Mouse (Mus musculus): ENCODE measurements around the gene Man1c1. TPM values are rescaled to one million over a fixed set of nuclear protein-coding genes. Genes with fewer than 3 reads are reported as not detected.

Gene Man1c1
- polyA plus RNA-seq (2015; fragmentation: Nextera tagmentation; extraction: Ambion mirVana): 1.3 and 1.5 TPM in 2 replicates

GRCm38 (mm10) chr4:134703835-134704546, at the start of gene Man1c1:
TSS of gene Man1c1 (minus strand) at chr4:134704290.
- H3K27ac ChIP-seq (ENCODE audit: low read length): no peak within 1 kb of the TSS; the same call in 1 of the 2 replicates
- peak within 1 kb of the TSS; percentile 70 for H3K9ac ChIP-seq (ENCODE audit: low read depth, low read length)
- peaks cover 20% of the 10 kb centered on the region; the same call in 1 of the 2 replicates for H3K27me3 ChIP-seq (replicated peaks; ENCODE audit: control insufficient read depth, insufficient read depth, low read length)
- peaks cover 15% of the 10 kb centered on the region for H3K4me1 ChIP-seq (ENCODE audit: control insufficient read depth, insufficient read depth, low read length)
- under 1% methylated on average over 80 of the region's 81 CpGs for WGBS
- H3K4me2 ChIP-seq (ENCODE audit: low read depth, low read length): peak within 1 kb of the TSS; percentile 100
- no peaks in the 10 kb centered on the region for H3K9me3 ChIP-seq (ENCODE audit: control insufficient read depth, low read length)
- ATAC-seq: peak; percentile 97
- H3K4me3 ChIP-seq (ENCODE audit: low read length): peak within 1 kb of the TSS; percentile 73
- no peaks in the 10 kb centered on the region for H3K36me3 ChIP-seq (ENCODE audit: control insufficient read depth, insufficient read depth, low read length)

- 51% methylated on average over 17 of the region's 17 CpGs for WGBS
- no peaks in the 10 kb centered on the region for H3K27me3 ChIP-seq (replicated peaks; ENCODE audit: control insufficient read depth, insufficient read depth, low read length)
- H3K4me2 ChIP-seq (ENCODE audit: low read depth, low read length): no peak overlapping the region
- H3K4me1 ChIP-seq (ENCODE audit: control insufficient read depth, insufficient read depth, low read length): peaks cover 29% of the 10 kb centered on the region
- ATAC-seq: peak; percentile 29; the same call in 1 of the 2 replicates
- no peaks in the 10 kb centered on the region for H3K9me3 ChIP-seq (ENCODE audit: control insufficient read depth, low read length)
- no peak overlapping the region for H3K4me3 ChIP-seq (ENCODE audit: low read length)
- H3K9ac ChIP-seq (ENCODE audit: low read depth, low read length): no peak overlapping the region
- peak overlapping the region; percentile 26; the same call in 1 of the 2 replicates for H3K27ac ChIP-seq (ENCODE audit: low read length)
- 0 out of 2 replicates have a peak, but pooled peaks cover 2% of the 10 kb centered on the region for H3K36me3 ChIP-seq (ENCODE audit: control insufficient read depth, insufficient read depth, low read length)
These were observed 49.6 kb upstream of the Man1c1 start for GRCm38 (mm10) chr4:134753516-134754261.

GRCm38 (mm10) chr4:134752911-134753426, 48.9 kb upstream of the Man1c1 start:
- no peak overlapping the region for H3K4me2 ChIP-seq (ENCODE audit: low read depth, low read length)
- H3K27ac ChIP-seq (ENCODE audit: low read length): no peak overlapping the region
- H3K4me1 ChIP-seq (ENCODE audit: control insufficient read depth, insufficient read depth, low read length): peaks cover 26% of the 10 kb centered on the region
- H3K9ac ChIP-seq (ENCODE audit: low read depth, low read length): no peak overlapping the region
- H3K9me3 ChIP-seq (ENCODE audit: control insufficient read depth, low read length): no peaks in the 10 kb centered on the region
- no peak for ATAC-seq
- H3K27me3 ChIP-seq (replicated peaks; ENCODE audit: control insufficient read depth, insufficient read depth, low read length): no peaks in the 10 kb centered on the region
- 66% methylated on average over 11 of the region's 11 CpGs for WGBS
- 0 out of 2 replicates have a peak, but pooled peaks cover 2% of the 10 kb centered on the region for H3K36me3 ChIP-seq (ENCODE audit: control insufficient read depth, insufficient read depth, low read length)
- H3K4me3 ChIP-seq (ENCODE audit: low read length): no peak overlapping the region

- H3K27ac ChIP-seq (ENCODE audit: low read length): no peak overlapping the region
- WGBS: 74% methylated on average over 18 of the region's 18 CpGs
These were observed 47.7 kb upstream of the Man1c1 start for GRCm38 (mm10) chr4:134751682-134752380.

GRCm38 (mm10) chr4:134750825-134751224, 46.7 kb upstream of the Man1c1 start:
- Histone ChIP-seq H3K36me3 (ENCODE audit: control insufficient read depth, insufficient read depth, low read length) (0 out of 2 replicates have a peak, but pooled peaks cover 2% of the 10 kb centered on the region), H3K4me3 (ENCODE audit: low read length) (no peak overlapping the region), H3K4me1 (ENCODE audit: control insufficient read depth, insufficient read depth, low read length) (peaks cover 26% of the 10 kb centered on the region), H3K4me2 (ENCODE audit: low read depth, low read length) (no peak overlapping the region), H3K9me3 (ENCODE audit: control insufficient read depth, low read length) (no peaks in the 10 kb centered on the region), H3K27me3 (replicated peaks; ENCODE audit: control insufficient read depth, insufficient read depth, low read length) (no peaks in the 10 kb centered on the region), H3K9ac (ENCODE audit: low read depth, low read length) (no peak overlapping the region), H3K27ac (ENCODE audit: low read length) (no peak overlapping the region)
- 84% methylated on average over 6 of the region's 6 CpGs for WGBS
- no peak for ATAC-seq

More at GRCm38 (mm10) chr4:134751682-134752380, 47.7 kb upstream of the Man1c1 start:
- H3K4me3 ChIP-seq (ENCODE audit: low read length): no peak overlapping the region
- no peak overlapping the region for H3K4me2 ChIP-seq (ENCODE audit: low read depth, low read length)
- H3K4me1 ChIP-seq (ENCODE audit: control insufficient read depth, insufficient read depth, low read length): peaks cover 26% of the 10 kb centered on the region
- peak; percentile 34 for ATAC-seq
- no peaks in the 10 kb centered on the region for H3K27me3 ChIP-seq (replicated peaks; ENCODE audit: control insufficient read depth, insufficient read depth, low read length)
- H3K36me3 ChIP-seq (ENCODE audit: control insufficient read depth, insufficient read depth, low read length): 0 out of 2 replicates have a peak, but pooled peaks cover 2% of the 10 kb centered on the region
- no peak overlapping the region for H3K9ac ChIP-seq (ENCODE audit: low read depth, low read length)
- H3K9me3 ChIP-seq (ENCODE audit: control insufficient read depth, low read length): no peaks in the 10 kb centered on the region

GRCm38 (mm10) chr4:134750263-134750662, 46.2 kb upstream of the Man1c1 start:
- Histone ChIP-seq H3K9me3 (ENCODE audit: control insufficient read depth, low read length) (no peaks in the 10 kb centered on the region), H3K4me2 (ENCODE audit: low read depth, low read length) (no peak overlapping the region), H3K4me3 (ENCODE audit: low read length) (no peak overlapping the region), H3K9ac (ENCODE audit: low read depth, low read length) (no peak overlapping the region), H3K27me3 (replicated peaks; ENCODE audit: control insufficient read depth, insufficient read depth, low read length) (no peaks in the 10 kb centered on the region), H3K27ac (ENCODE audit: low read length) (no peak overlapping the region), H3K36me3 (ENCODE audit: control insufficient read depth, insufficient read depth, low read length) (0 out of 2 replicates have a peak, but pooled peaks cover 2% of the 10 kb centered on the region), H3K4me1 (ENCODE audit: control insufficient read depth, insufficient read depth, low read length) (peaks cover 26% of the 10 kb centered on the region)
- WGBS: 61% methylated on average over 5 of the region's 5 CpGs
- no peak for ATAC-seq

GRCm38 (mm10) chr4:134749301-134750030, 45.4 kb upstream of the Man1c1 start:
- Histone ChIP-seq H3K9ac (ENCODE audit: low read depth, low read length) (no peak overlapping the region), H3K27ac (ENCODE audit: low read length) (no peak overlapping the region), H3K4me3 (ENCODE audit: low read length) (no peak overlapping the region), H3K4me2 (ENCODE audit: low read depth, low read length) (no peak overlapping the region), H3K27me3 (replicated peaks; ENCODE audit: control insufficient read depth, insufficient read depth, low read length) (no peaks in the 10 kb centered on the region), H3K4me1 (ENCODE audit: control insufficient read depth, insufficient read depth, low read length) (peaks cover 22% of the 10 kb centered on the region), H3K36me3 (ENCODE audit: control insufficient read depth, insufficient read depth, low read length) (0 out of 2 replicates have a peak, but pooled peaks cover 2% of the 10 kb centered on the region), H3K9me3 (ENCODE audit: control insufficient read depth, low read length) (no peaks in the 10 kb centered on the region)
- WGBS: 70% methylated on average over 21 of the region's 21 CpGs
- ATAC-seq: 0 out of 2 replicates have a peak, but pooled peaks have one; percentile 12

GRCm38 (mm10) chr4:134745900-134746661, 42.0 kb upstream of the Man1c1 start:
- no peak for ATAC-seq

More at GRCm38 (mm10) chr4:134745900-134746661, 42.0 kb upstream of the Man1c1 start:
- no peaks in the 10 kb centered on the region for H3K27me3 ChIP-seq (replicated peaks; ENCODE audit: control insufficient read depth, insufficient read depth, low read length)
- 0 out of 2 replicates have a peak, but pooled peaks cover 2% of the 10 kb centered on the region for H3K36me3 ChIP-seq (ENCODE audit: control insufficient read depth, insufficient read depth, low read length)
- H3K27ac ChIP-seq (ENCODE audit: low read length): no peak overlapping the region
- no peaks in the 10 kb centered on the region for H3K9me3 ChIP-seq (ENCODE audit: control insufficient read depth, low read length)
- H3K4me3 ChIP-seq (ENCODE audit: low read length): no peak overlapping the region
- no peak overlapping the region for H3K9ac ChIP-seq (ENCODE audit: low read depth, low read length)
- no peak overlapping the region for H3K4me2 ChIP-seq (ENCODE audit: low read depth, low read length)
- H3K4me1 ChIP-seq (ENCODE audit: control insufficient read depth, insufficient read depth, low read length): peaks cover 11% of the 10 kb centered on the region
- WGBS: 86% methylated on average over 16 of the region's 16 CpGs
